Mouse (Mus musculus) spleen, adult 2 months (tissue): ENCODE results near the gene Kbtbd8.

Source experiments
- CTCF ChIP-seq: fragments of 200-500 bp; IDR thresholded peaks from 2 replicates; pipeline ENCODE4 v1.5.1; 2011; ENCODE audit warnings: mild to moderate bottlenecking, inconsistent platforms; ENCODE audit not compliant: insufficient read depth, insufficient read length, insufficient replicate concordance; ENCODE audit errors: extremely low read depth
- POLR2A ChIP-seq: fragments of 200-500 bp; IDR thresholded peaks from 2 replicates; pipeline ENCODE4 v1.6.1; 2011; ENCODE audit warnings: low read depth, low read length, inconsistent platforms

DNA sequence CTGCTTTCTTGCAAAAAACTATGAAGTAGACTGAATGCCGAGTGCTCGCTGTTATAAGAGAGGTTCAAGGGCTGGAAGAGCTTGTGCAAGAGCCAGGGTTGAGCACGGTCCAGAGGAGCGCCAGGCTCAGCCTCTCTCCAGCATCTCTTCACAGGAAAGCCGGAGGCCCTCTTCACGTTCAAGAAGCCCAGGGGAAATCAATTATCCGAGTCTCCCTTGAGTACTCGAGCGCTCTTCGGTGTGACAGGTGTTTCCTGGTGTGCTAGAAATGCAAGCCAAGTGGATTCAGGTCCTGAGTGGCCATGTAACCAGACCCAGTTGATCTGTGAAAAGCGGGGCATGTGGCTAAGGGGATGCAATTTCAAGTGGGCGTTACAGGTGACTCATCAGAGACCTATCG lies at the start of gene Kbtbd8:
- TF ChIP-seq CTCF (no peak), POLR2A (no peak)
